Mouse (Mus musculus) stomach, embryonic 14.5 days (tissue): ENCODE measurements around the gene Macrod2. TPM values are rescaled to one million over a fixed set of nuclear protein-coding genes. Genes with fewer than 3 reads are reported as not detected.

ENCODE experiments used
- ATAC-seq: fragments of 200-750 bp; cut with Nextera tagmentation; 2 replicates; pipeline ENCODE4 v1.8.0; 2017; ENCODE audit warnings: low read depth, moderate TSS enrichment; ENCODE audit not compliant: insufficient number of reproducible peaks, insufficient read depth, low FRiP score
- H3K27ac ChIP-seq: fragments of 300-500 bp; sonication (generic); 2 replicates; pipeline ENCODE4 v1.5.1; 2014; ENCODE audit warnings: mild to moderate bottlenecking, low read length, moderate library complexity, mixed read lengths
- H3K27me3 ChIP-seq: fragments of 300-500 bp; sonication (generic); 2 replicates; pipeline ENCODE4 v1.6.1; 2014; ENCODE audit warnings: low read length, control low read depth, mixed read lengths; ENCODE audit not compliant: control insufficient read depth, insufficient read depth
- H3K36me3 ChIP-seq: fragments of 300-500 bp; sonication (generic); 2 replicates; pipeline ENCODE4 v1.6.1; 2014; ENCODE audit warnings: mild to moderate bottlenecking, control low read depth, low read length, moderate library complexity, mixed read lengths; ENCODE audit not compliant: control insufficient read depth, insufficient read depth
- H3K4me1 ChIP-seq: fragments of 300-500 bp; sonication (generic); 2 replicates; pipeline ENCODE4 v1.6.1; 2014; ENCODE audit warnings: low read length, control low read depth, mixed read lengths; ENCODE audit not compliant: control insufficient read depth, insufficient read depth
- H3K4me2 ChIP-seq: fragments of 300-500 bp; sonication (generic); replicated peaks from 2 replicates; pipeline ENCODE4 v1.6.1; 2014; ENCODE audit warnings: low read depth, low read length, control low read depth
- H3K4me3 ChIP-seq: fragments of 300-500 bp; sonication (generic); 2 replicates; pipeline ENCODE4 v1.5.1; 2014; ENCODE audit warnings: low read depth, low read length, control low read depth
- H3K9ac ChIP-seq: fragments of 300-500 bp; sonication (generic); replicated peaks from 2 replicates; pipeline ENCODE4 v1.6.1; 2014; ENCODE audit warnings: low read depth, mild to moderate bottlenecking, control low read depth, low read length, moderate library complexity, mixed read lengths
- H3K9me3 ChIP-seq: fragments of 300-500 bp; sonication (generic); 2 replicates; pipeline ENCODE4 v1.6.1; 2016; ENCODE audit warnings: low read depth, low read length, control low read depth; ENCODE audit not compliant: control insufficient read depth
- WGBS: fragments of 180-500 bp; shearing (Covaris S2); extraction: QIAGEN DNeasy Blood & Tissue Kit; methylation state at CpG from one replicate; pipeline ENCODE4 v1.1.7; 2014; 5-methylcytosine and 5-hydroxymethylcytosine counted together
- polyA plus RNA-seq: library from polyadenylated mRNA; unstranded; fragments of >200 nt; fragmentation: Nextera tagmentation; extraction: Ambion mirVana; gene quantifications from 2 replicates; pipeline ENCODE4 v1.2.1, GENCODE M21; 2014

Gene Macrod2
- polyA plus RNA-seq, 1 experiment from 2014 or later, result 40.9 TPM

GRCm38 (mm10) chr2:140475770-140476169 is 80.7 kb downstream of the Macrod2 start:
- H3K9ac ChIP-seq, result no peak overlapping the region
- no peaks in the 10 kb centered on the region for H3K4me1 ChIP-seq
- no peak for ATAC-seq
- 87% methylated on average over 2 of the region's 2 CpGs for WGBS
- H3K36me3 ChIP-seq, result no peaks in the 10 kb centered on the region
- H3K4me3 ChIP-seq, result no peak overlapping the region
- H3K9me3 ChIP-seq, result no peaks in the 10 kb centered on the region
- H3K4me2 ChIP-seq, result no peak overlapping the region
- no peak overlapping the region for H3K27ac ChIP-seq
- no peaks in the 10 kb centered on the region for H3K27me3 ChIP-seq

- no peak overlapping the region for H3K4me3 ChIP-seq
- H3K27ac ChIP-seq, result no peak overlapping the region
- no peaks in the 10 kb centered on the region for H3K4me1 ChIP-seq
- no peaks in the 10 kb centered on the region for H3K27me3 ChIP-seq
- H3K9me3 ChIP-seq, result no peaks in the 10 kb centered on the region
- H3K4me2 ChIP-seq, result no peak overlapping the region
- no peak for ATAC-seq
- no peak overlapping the region for H3K9ac ChIP-seq
- WGBS, result 79% methylated on average over 4 of the region's 4 CpGs
- no peaks in the 10 kb centered on the region for H3K36me3 ChIP-seq
These were observed 81.8 kb downstream of the Macrod2 start for GRCm38 (mm10) chr2:140476891-140477290.

GRCm38 (mm10) chr2:140482604-140483003 is 87.5 kb downstream of the Macrod2 start:
- Histone ChIP-seq H3K4me2 (no peak overlapping the region), H3K9me3 (no peaks in the 10 kb centered on the region), H3K4me3 (no peak overlapping the region), H3K9ac (no peak overlapping the region), H3K4me1 (no peaks in the 10 kb centered on the region), H3K27me3 (no peaks in the 10 kb centered on the region), H3K27ac (no peak overlapping the region), H3K36me3 (no peaks in the 10 kb centered on the region)
- 83% methylated on average over 2 of the region's 2 CpGs for WGBS
- ATAC-seq, result no peak

- 52% methylated on average over 3 of the region's 3 CpGs for WGBS
These were observed 102.6 kb downstream of the Macrod2 start for GRCm38 (mm10) chr2:140497688-140498087.

GRCm38 (mm10) chr2:140500951-140501350 is 105.8 kb downstream of the Macrod2 start:
- no peaks in the 10 kb centered on the region for H3K27me3 ChIP-seq
- no peak overlapping the region for H3K27ac ChIP-seq
- H3K9me3 ChIP-seq, result no peaks in the 10 kb centered on the region
- WGBS, result 19% methylated on average over 5 of the region's 5 CpGs
- no peak overlapping the region for H3K4me3 ChIP-seq
- H3K36me3 ChIP-seq, result no peaks in the 10 kb centered on the region
- H3K9ac ChIP-seq, result no peak overlapping the region
- ATAC-seq, result peak; percentile 78; the same call in 1 of the 2 replicates
- H3K4me1 ChIP-seq, result 0 out of 2 replicates have a peak, but pooled peaks cover 3% of the 10 kb centered on the region
- H3K4me2 ChIP-seq, result no peak overlapping the region

More at GRCm38 (mm10) chr2:140497688-140498087, 102.6 kb downstream of the Macrod2 start:
- H3K36me3 ChIP-seq, result no peaks in the 10 kb centered on the region
- no peak overlapping the region for H3K27ac ChIP-seq
- ATAC-seq, result no peak
- no peaks in the 10 kb centered on the region for H3K27me3 ChIP-seq
- no peak overlapping the region for H3K4me3 ChIP-seq
- H3K4me2 ChIP-seq, result no peak overlapping the region
- H3K4me1 ChIP-seq, result 0 out of 2 replicates have a peak, but pooled peaks cover 3% of the 10 kb centered on the region
- H3K9ac ChIP-seq, result no peak overlapping the region
- no peaks in the 10 kb centered on the region for H3K9me3 ChIP-seq

GRCm38 (mm10) chr2:140521472-140521871 is 126.4 kb downstream of the Macrod2 start:
- Histone ChIP-seq H3K9ac (no peak overlapping the region), H3K27me3 (no peaks in the 10 kb centered on the region), H3K27ac (no peak overlapping the region), H3K4me1 (no peaks in the 10 kb centered on the region), H3K4me3 (no peak overlapping the region), H3K4me2 (no peak overlapping the region), H3K9me3 (no peaks in the 10 kb centered on the region), H3K36me3 (no peaks in the 10 kb centered on the region)
- ATAC-seq, result no peak
- WGBS, result 94% methylated on average over 2 of the region's 2 CpGs

GRCm38 (mm10) chr2:140530214-140530613 is 135.1 kb downstream of the Macrod2 start:
- H3K4me1 ChIP-seq, result no peaks in the 10 kb centered on the region
- H3K36me3 ChIP-seq, result no peaks in the 10 kb centered on the region
- ATAC-seq, result no peak
- no peak overlapping the region for H3K4me2 ChIP-seq
- H3K4me3 ChIP-seq, result no peak overlapping the region
- no peak overlapping the region for H3K9ac ChIP-seq
- no peaks in the 10 kb centered on the region for H3K27me3 ChIP-seq
- H3K9me3 ChIP-seq, result no peaks in the 10 kb centered on the region
- H3K27ac ChIP-seq, result no peak overlapping the region
- WGBS, result 74% methylated on average over 2 of the region's 2 CpGs

GRCm38 (mm10) chr2:140532024-140532423 is 136.9 kb downstream of the Macrod2 start:
- ATAC-seq, result no peak
- no peak overlapping the region for H3K4me3 ChIP-seq
- no peaks in the 10 kb centered on the region for H3K4me1 ChIP-seq
- no peaks in the 10 kb centered on the region for H3K27me3 ChIP-seq
- 36% methylated on average over 3 of the region's 3 CpGs for WGBS
- H3K9me3 ChIP-seq, result no peaks in the 10 kb centered on the region
- H3K9ac ChIP-seq, result no peak overlapping the region
- no peak overlapping the region for H3K27ac ChIP-seq
- H3K36me3 ChIP-seq, result no peaks in the 10 kb centered on the region
- no peak overlapping the region for H3K4me2 ChIP-seq

- Histone ChIP-seq H3K9ac (no peak overlapping the region), H3K27me3 (no peaks in the 10 kb centered on the region)
These were observed 137.9 kb downstream of the Macrod2 start for GRCm38 (mm10) chr2:140532859-140533519.

More at GRCm38 (mm10) chr2:140532859-140533519, 137.9 kb downstream of the Macrod2 start:
- no peak overlapping the region for H3K4me2 ChIP-seq
- H3K36me3 ChIP-seq, result no peaks in the 10 kb centered on the region
- H3K4me1 ChIP-seq, result no peaks in the 10 kb centered on the region
- no peak overlapping the region for H3K27ac ChIP-seq
- no peak for ATAC-seq
- H3K4me3 ChIP-seq, result no peak overlapping the region
- H3K9me3 ChIP-seq, result no peaks in the 10 kb centered on the region
- WGBS, result 81% methylated on average over 9 of the region's 9 CpGs
